Mouse (Mus musculus) embryonic fibroblast, embryonic 13.5 days (primary cell): ENCODE measurements at regions not wholly inside any gene's neighbourhood (a gene's known extent, or its start where the extent isn't known, plus 50 kb on each side); places are given as distances from the start of the nearest gene placed in this dataset.

Experiments used
- CTCF ChIP-seq: IDR thresholded peaks from 2 replicates; pipeline ENCODE4 v1.5.1; 2011; ENCODE audit warnings: mild to moderate bottlenecking, control low read depth, low read length, moderate library complexity, borderline replicate concordance; ENCODE audit not compliant: insufficient read depth
- POLR2A ChIP-seq: IDR thresholded peaks from 2 replicates; pipeline ENCODE4 v1.6.1; 2011; ENCODE audit warnings: low read depth, mild to moderate bottlenecking, control low read depth, low read length, moderate library complexity

DNA sequence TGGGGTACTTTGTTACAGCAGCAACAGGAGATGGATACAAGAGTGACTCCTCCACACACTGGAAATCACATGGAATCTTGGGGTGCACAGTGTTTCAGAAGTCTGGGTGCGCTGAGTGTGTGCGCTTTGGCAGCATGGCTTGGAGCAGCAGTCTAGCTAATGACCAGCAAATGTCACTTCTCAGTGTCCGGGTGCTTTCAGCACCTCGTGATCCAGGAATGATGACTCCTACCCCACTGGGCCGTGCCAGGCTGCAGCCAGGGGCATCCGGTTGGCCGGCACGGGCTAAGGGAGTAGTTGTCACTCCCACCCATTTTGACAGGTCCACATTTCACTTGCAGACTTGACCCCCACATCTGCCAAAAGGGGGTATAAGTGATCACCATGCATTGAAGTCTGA lies 264.3 kb downstream of the Rps24 start:
- TF ChIP-seq CTCF: no peak
- TF ChIP-seq POLR2A: no peak
